Mouse (Mus musculus) limb, embryonic 14.5 days (tissue): ENCODE data around the gene Thegl. TPM values are rescaled to one million over a fixed set of nuclear protein-coding genes. Genes with fewer than 3 reads are reported as not detected.
A peak's percentile ranks its signal among the peaks of the same experiment; 100 is the strongest.

Source experiments
- ATAC-seq: fragments of 200-750 bp; cut with Nextera tagmentation; 2 replicates; pipeline ENCODE4 v1.8.0; 2017; ENCODE audit warnings: low read depth, moderate number of reproducible peaks, moderate TSS enrichment; ENCODE audit not compliant: low FRiP score
- DNase-seq: peaks from one replicate; pipeline ENCODE4 v3.0.0-alpha.2; 2015; ENCODE audit warnings: low spot score
- H3K27ac ChIP-seq: fragments of 300-500 bp; sonication (generic); replicated peaks from 2 replicates; pipeline ENCODE4 v1.5.1; 2014; ENCODE audit warnings: low read depth, mild to moderate bottlenecking, low read length, moderate library complexity, mixed read lengths
- H3K27me3 ChIP-seq: fragments of 300-500 bp; sonication (generic); 2 replicates; pipeline ENCODE4 v1.6.1; 2014; ENCODE audit warnings: low read length, mixed read lengths; ENCODE audit not compliant: control insufficient read depth, insufficient read depth
- H3K36me3 ChIP-seq: fragments of 300-500 bp; sonication (generic); 2 replicates; pipeline ENCODE4 v1.6.1; 2014; ENCODE audit warnings: mild to moderate bottlenecking, low read length, moderate library complexity, mixed read lengths; ENCODE audit not compliant: control insufficient read depth, insufficient read depth
- H3K4me1 ChIP-seq: fragments of 300-500 bp; sonication (generic); 2 replicates; pipeline ENCODE4 v1.6.1; 2014; ENCODE audit warnings: antibody characterized with exemption, low read length, mixed read lengths; ENCODE audit not compliant: control insufficient read depth, insufficient read depth
- H3K4me2 ChIP-seq: fragments of 300-500 bp; sonication (generic); replicated peaks from 2 replicates; pipeline ENCODE4 v1.6.1; 2014; ENCODE audit warnings: low read depth, mild to moderate bottlenecking, low read length, moderate library complexity; ENCODE audit not compliant: severe bottlenecking
- H3K4me3 ChIP-seq: fragments of 300-500 bp; sonication (generic); replicated peaks from 2 replicates; pipeline ENCODE4 v1.5.1; 2014; ENCODE audit warnings: low read length
- H3K9ac ChIP-seq: fragments of 300-500 bp; sonication (generic); 2 replicates; pipeline ENCODE4 v1.6.1; 2014; ENCODE audit warnings: mild to moderate bottlenecking, low read depth, low read length, moderate library complexity; ENCODE audit not compliant: severe bottlenecking
- H3K9me3 ChIP-seq: fragments of 300-500 bp; sonication (generic); 2 replicates; pipeline ENCODE4 v1.6.1; 2016; ENCODE audit warnings: low read length; ENCODE audit not compliant: control insufficient read depth
- POLR2A ChIP-seq: fragments of 200-500 bp; IDR thresholded peaks from 2 replicates; pipeline ENCODE4 v1.8.0; 2012; ENCODE audit warnings: inconsistent platforms, mild to moderate bottlenecking, moderate library complexity, borderline replicate concordance; ENCODE audit not compliant: insufficient read depth, insufficient read length; ENCODE audit errors: extremely low read depth
- WGBS: fragments of 180-500 bp; shearing (Covaris S2); extraction: QIAGEN DNeasy Blood & Tissue Kit; methylation state at CpG from one replicate; pipeline ENCODE4 v1.1.7; 2014; 5-methylcytosine and 5-hydroxymethylcytosine counted together
- polyA plus RNA-seq, 2 experiments: library from polyadenylated mRNA; depleted of rRNA in 1 of 2; stranded (reverse) in 1 of 2; unstranded in 1 of 2; fragments of >200 nt; fragmentation: Nextera tagmentation in 1 of 2; extraction: Ambion mirVana in 1 of 2; gene quantifications; 2 replicates each; pipeline versions ENCODE4 v1.2.1 to v1.2.3; 2012 to 2014

Thegl gene
- polyA plus RNA-seq, 2 experiments, result 0.13 TPM; not detected in 1

DNA sequence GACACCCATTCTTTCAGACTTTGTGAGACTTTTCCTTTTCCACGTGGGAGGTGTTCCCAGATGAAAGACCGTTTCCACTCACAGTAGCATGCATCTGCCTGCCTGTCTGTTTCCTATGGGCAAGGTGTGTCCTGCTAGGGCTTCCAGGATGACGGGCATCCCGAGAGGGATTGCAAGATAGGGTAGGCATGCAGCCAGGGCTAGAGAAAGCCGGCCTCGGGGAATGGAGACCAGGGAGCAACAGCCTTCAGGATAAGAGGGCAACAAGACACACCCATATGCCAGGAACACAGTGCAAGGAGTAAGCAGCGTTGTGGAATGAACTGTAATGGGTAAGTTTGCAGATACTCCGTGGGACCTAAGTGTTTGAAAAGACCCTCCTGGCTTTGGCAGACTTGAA lies 51.5 kb downstream of the Thegl start:
- DNase-seq, result no peak
- no peaks in the 10 kb centered on the region for H3K36me3 ChIP-seq
- H3K4me1 ChIP-seq, result peaks cover 4% of the 10 kb centered on the region
- TF ChIP-seq POLR2A, result no peak
- H3K9ac ChIP-seq, result no peak overlapping the region
- H3K4me3 ChIP-seq, result no peak overlapping the region
- no peak for ATAC-seq
- H3K27ac ChIP-seq, result no peak overlapping the region
- no peak overlapping the region for H3K4me2 ChIP-seq
- no peaks in the 10 kb centered on the region for H3K9me3 ChIP-seq
- 77% methylated on average over 8 of the region's 8 CpGs for WGBS
- H3K27me3 ChIP-seq, result no peaks in the 10 kb centered on the region

DNA sequence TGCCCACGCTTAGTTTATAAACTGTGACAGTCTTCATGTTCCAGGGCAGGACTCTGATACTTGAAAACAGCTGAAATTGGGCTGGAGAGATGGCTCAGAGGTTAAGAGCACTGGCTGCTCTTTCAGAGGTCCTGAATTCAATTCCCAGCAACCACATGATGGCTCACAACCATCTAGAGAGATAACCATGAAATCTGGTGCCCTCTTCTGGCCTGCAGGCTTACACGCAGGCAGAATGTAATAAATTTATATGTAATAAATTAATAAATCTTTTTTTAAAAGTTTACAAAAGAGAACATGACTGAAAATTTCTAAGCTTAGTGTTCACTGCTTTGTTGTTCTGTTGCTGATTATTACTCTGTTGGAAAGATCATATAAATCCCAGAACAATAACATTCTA lies 55.2 kb downstream of the Thegl start:
- DNase-seq, result no peak
- ATAC-seq, result no peak
- 85% methylated on average over 2 of the region's 2 CpGs for WGBS
- Histone ChIP-seq H3K9ac (no peak overlapping the region), H3K4me2 (no peak overlapping the region), H3K36me3 (no peaks in the 10 kb centered on the region), H3K4me1 (peaks cover 11% of the 10 kb centered on the region), H3K4me3 (no peak overlapping the region), H3K27me3 (no peaks in the 10 kb centered on the region), H3K27ac (no peak overlapping the region), H3K9me3 (no peaks in the 10 kb centered on the region)
- TF ChIP-seq POLR2A, result no peak

DNA sequence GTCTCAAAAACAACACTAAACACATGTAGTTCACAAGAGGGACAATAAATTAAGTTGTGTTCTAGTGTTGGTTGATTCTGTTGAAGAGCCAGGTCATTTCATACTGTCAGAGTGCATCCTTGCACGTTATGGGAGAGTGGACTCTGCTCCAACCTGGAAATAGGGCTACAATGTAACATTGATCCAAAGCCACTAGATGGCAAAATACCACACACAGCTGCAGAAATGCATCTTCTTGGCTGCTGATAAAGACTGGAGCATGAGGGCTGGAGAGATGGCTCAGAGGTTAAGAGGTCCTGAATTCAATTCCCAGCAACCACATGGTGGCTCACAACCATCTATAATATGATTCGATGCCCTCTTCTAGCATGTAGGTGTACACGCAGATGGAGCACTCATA lies 55.8 kb downstream of the Thegl start:
- H3K36me3 ChIP-seq, result no peaks in the 10 kb centered on the region

DNA sequence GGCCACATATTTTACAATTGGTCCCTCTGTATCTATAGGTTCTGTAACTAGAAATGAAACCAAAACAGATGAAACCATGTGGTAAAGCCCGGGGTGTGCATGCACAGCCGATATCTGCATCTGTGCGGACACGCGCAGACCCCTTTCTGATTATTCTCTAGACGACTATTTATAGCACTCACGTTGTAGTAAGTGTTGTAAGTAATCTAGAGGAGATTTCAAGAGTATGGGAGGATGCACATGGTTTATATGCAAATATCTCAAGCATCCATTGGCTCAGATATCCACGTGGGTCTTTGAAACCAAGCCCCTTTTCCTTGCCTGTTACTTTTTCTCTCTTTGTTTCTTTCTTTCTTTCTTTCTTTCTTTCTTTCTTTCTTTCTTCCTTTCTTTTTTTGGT lies 58.0 kb downstream of the Thegl start:
- Histone ChIP-seq H3K4me1 (peaks cover 7% of the 10 kb centered on the region; the same call in 1 of the 2 replicates), H3K27ac (no peak overlapping the region), H3K4me2 (no peak overlapping the region), H3K36me3 (no peaks in the 10 kb centered on the region), H3K9me3 (no peaks in the 10 kb centered on the region), H3K9ac (no peak overlapping the region), H3K4me3 (no peak overlapping the region), H3K27me3 (no peaks in the 10 kb centered on the region)
- WGBS, result 86% methylated on average over 8 of the region's 8 CpGs
- no peak for TF ChIP-seq POLR2A
- no peak for DNase-seq
- ATAC-seq, result no peak

More for the DNA sequence above, 55.8 kb downstream of the Thegl start:
- no peak for TF ChIP-seq POLR2A
- H3K9ac ChIP-seq, result no peak overlapping the region
- ATAC-seq, result no peak
- peaks cover 11% of the 10 kb centered on the region for H3K4me1 ChIP-seq
- H3K27me3 ChIP-seq, result no peaks in the 10 kb centered on the region
- H3K4me3 ChIP-seq, result no peak overlapping the region
- H3K27ac ChIP-seq, result no peak overlapping the region
- 88% methylated on average over 3 of the region's 3 CpGs for WGBS
- no peak overlapping the region for H3K4me2 ChIP-seq
- DNase-seq, result no peak
- no peaks in the 10 kb centered on the region for H3K9me3 ChIP-seq

DNA sequence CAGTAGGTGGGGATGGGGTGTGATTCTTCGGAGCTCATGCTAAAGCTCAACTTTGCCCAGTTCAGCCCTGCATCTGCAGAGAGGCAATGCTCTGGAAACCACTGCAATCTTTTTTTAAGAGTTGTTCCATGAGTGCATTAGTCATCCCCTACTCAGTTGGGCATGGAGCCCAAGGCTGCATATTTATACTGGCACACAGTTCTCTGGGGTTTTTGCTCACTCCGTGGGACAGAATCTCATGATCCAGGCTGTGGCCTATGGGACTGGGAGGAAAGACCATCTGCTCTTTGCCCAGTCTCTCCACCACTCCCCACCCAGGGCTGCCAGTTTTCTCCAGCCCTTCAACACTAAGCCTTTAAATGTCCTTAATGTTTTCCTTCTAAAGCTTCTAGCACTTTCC lies 59.1 kb downstream of the Thegl start:
- H3K9me3 ChIP-seq, result no peaks in the 10 kb centered on the region
- DNase-seq (peak; percentile 64), ATAC-seq (peak; percentile 60)
- H3K27me3 ChIP-seq, result no peaks in the 10 kb centered on the region
- H3K36me3 ChIP-seq, result no peaks in the 10 kb centered on the region
- peak overlapping the region; percentile 63 for H3K27ac ChIP-seq
- TF ChIP-seq POLR2A, result no peak
- WGBS, result 57% methylated on average over 2 of the region's 2 CpGs
- H3K4me1 ChIP-seq, result peaks cover 7% of the 10 kb centered on the region; the same call in 1 of the 2 replicates
- no peak overlapping the region for H3K4me3 ChIP-seq
- H3K9ac ChIP-seq, result no peak overlapping the region
- no peak overlapping the region for H3K4me2 ChIP-seq

DNA sequence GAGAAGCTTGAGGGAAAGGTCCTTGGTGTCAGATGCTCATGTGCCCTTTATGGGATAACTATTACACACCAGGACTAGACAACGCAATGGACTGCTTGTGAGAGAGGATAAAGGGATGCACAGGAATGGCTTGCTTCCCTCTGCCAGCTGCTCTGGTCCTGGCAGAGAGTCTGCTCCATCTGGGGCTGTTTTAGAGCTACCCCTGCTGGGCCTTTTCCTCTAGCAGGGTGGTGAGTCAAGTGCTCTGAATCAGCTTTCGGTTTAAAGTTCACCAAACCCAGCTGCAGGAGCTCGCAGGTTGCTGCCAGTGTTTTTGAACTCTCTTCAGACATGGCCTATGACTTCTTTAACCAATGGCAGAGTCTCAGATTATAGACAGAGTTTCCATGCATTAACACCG lies 60.1 kb downstream of the Thegl start:
- Histone ChIP-seq H3K9ac (no peak overlapping the region), H3K4me1 (peaks cover 7% of the 10 kb centered on the region; the same call in 1 of the 2 replicates), H3K27ac (no peak overlapping the region), H3K36me3 (no peaks in the 10 kb centered on the region), H3K27me3 (no peaks in the 10 kb centered on the region), H3K9me3 (no peaks in the 10 kb centered on the region), H3K4me3 (no peak overlapping the region), H3K4me2 (no peak overlapping the region)
- ATAC-seq, result no peak
- DNase-seq, result no peak
- no peak for TF ChIP-seq POLR2A
- 78% methylated on average over 4 of the region's 4 CpGs for WGBS
